Mouse (Mus musculus): ENCODE data around the gene Higd2a.

GRCm38 (mm10) chr13:54557652-54558051 lies 32.4 kb upstream of the Higd2a start:
- TF ChIP-seq HCFC1 (IDR thresholded peaks at IDR 0.05; ENCODE audit: borderline replicate concordance, insufficient read depth, low read length) (no peak), ZC3H11A (IDR thresholded peaks at IDR 0.05; ENCODE audit: borderline replicate concordance, low read depth, low read length) (no peak), ZNF384 (IDR thresholded peaks at IDR 0.05; ENCODE audit: low read depth, low read length) (no peak), CHD2 (IDR thresholded peaks at IDR 0.05; ENCODE audit: low read depth, low read length) (no peak)
